Mouse (Mus musculus) hindbrain, embryonic 11.5 days (tissue): Measurements from ENCODE around the gene Tctex1d1. TPM values are rescaled to one million over a fixed set of nuclear protein-coding genes. Genes with fewer than 3 reads are reported as not detected.

Source experiments
- ATAC-seq: fragments of 200-750 bp; cut with Nextera tagmentation; 2 replicates; pipeline ENCODE4 v1.8.0; 2017; ENCODE audit warnings: mild to moderate bottlenecking, moderate TSS enrichment, moderate library complexity; ENCODE audit not compliant: low FRiP score
- DNase-seq: peaks from one replicate; pipeline ENCODE4 v3.0.0-alpha.2; 2015; ENCODE audit warnings: low spot score
- H3K27ac ChIP-seq: fragments of 300-500 bp; sonication (generic); 2 replicates; pipeline ENCODE4 v1.5.1; 2014; ENCODE audit warnings: mild to moderate bottlenecking, low read depth, low read length
- H3K27me3 ChIP-seq: fragments of 300-500 bp; sonication (generic); 2 replicates; pipeline ENCODE4 v1.6.1; 2014; ENCODE audit warnings: mild to moderate bottlenecking, low read length, moderate library complexity, mixed read lengths; ENCODE audit not compliant: control insufficient read depth, insufficient read depth
- H3K36me3 ChIP-seq: fragments of 300-500 bp; sonication (generic); 2 replicates; pipeline ENCODE4 v1.6.1; 2014; ENCODE audit warnings: mild to moderate bottlenecking, low read length, moderate library complexity, mixed read lengths; ENCODE audit not compliant: control insufficient read depth, insufficient read depth
- H3K4me1 ChIP-seq: fragments of 300-500 bp; sonication (generic); replicated peaks from 2 replicates; pipeline ENCODE4 v1.6.1; 2014; ENCODE audit warnings: low read length, mixed read lengths; ENCODE audit not compliant: control insufficient read depth, insufficient read depth
- H3K4me2 ChIP-seq: fragments of 300-500 bp; sonication (generic); replicated peaks from 2 replicates; pipeline ENCODE4 v1.6.1; 2014; ENCODE audit warnings: mild to moderate bottlenecking, low read depth, low read length
- H3K4me3 ChIP-seq: fragments of 300-500 bp; sonication (generic); 2 replicates; pipeline ENCODE4 v1.5.1; 2014; ENCODE audit warnings: low read depth, low read length
- H3K9ac ChIP-seq: fragments of 300-500 bp; sonication (generic); 2 replicates; pipeline ENCODE4 v1.6.1; 2014; ENCODE audit warnings: low read depth, low read length
- H3K9me3 ChIP-seq: fragments of 300-500 bp; sonication (generic); 2 replicates; pipeline ENCODE4 v1.6.1; 2016; ENCODE audit warnings: low read length; ENCODE audit not compliant: control insufficient read depth
- WGBS: fragments of 180-500 bp; shearing (Covaris S2); extraction: QIAGEN DNeasy Blood & Tissue Kit; methylation state at CpG from one replicate; pipeline ENCODE4 v1.1.7; 2014; 5-methylcytosine and 5-hydroxymethylcytosine counted together
- polyA plus RNA-seq: library from polyadenylated mRNA; unstranded; fragments of >200 nt; fragmentation: Nextera tagmentation; extraction: Ambion mirVana; gene quantifications from 2 replicates; pipeline ENCODE4 v1.2.1, GENCODE M21; 2014

Tctex1d1 gene
- polyA plus RNA-seq, 1 experiment from 2014 or later: 2.6 TPM

DNA sequence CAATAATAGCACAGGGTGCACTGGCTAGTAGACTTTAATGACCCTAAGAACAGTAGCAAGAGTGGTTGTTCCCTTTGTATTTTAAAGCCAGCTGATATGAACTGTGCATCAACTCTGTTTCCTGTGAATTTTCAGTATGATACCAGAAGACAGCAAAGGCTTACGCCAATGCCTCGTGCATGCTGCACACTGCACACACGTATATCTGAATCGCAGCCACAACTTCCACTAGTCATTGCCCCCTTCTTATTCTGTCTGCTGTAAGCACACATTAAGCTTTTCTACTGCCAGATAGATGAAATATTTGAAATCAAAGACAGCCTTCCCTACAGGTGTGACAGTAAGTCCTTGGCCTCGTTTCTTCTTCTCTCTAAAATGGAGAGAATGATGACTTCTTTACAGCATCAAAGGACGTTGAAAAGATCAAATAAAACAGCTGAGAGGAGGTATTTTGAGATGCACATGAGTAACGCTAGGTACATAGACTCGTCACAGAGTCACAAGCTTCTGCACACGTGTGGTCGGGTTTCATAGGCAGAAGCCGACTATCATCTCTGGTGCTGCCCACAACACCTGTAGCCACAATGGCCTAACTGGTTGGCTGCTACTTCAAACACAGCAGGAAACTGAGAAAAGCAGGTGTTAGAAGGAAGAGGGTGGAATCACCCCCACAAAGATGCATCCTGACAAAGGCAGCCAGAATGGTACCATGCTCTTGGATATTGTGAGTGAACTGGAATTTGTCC lies 12.4 kb downstream of the Tctex1d1 start:
- no peak overlapping the region for H3K4me3 ChIP-seq
- 83% methylated on average over 11 of the region's 11 CpGs for WGBS
- H3K9me3 ChIP-seq: no peaks in the 10 kb centered on the region
- H3K27me3 ChIP-seq: no peaks in the 10 kb centered on the region
- no peak for ATAC-seq
- H3K9ac ChIP-seq: no peak overlapping the region
- no peaks in the 10 kb centered on the region for H3K36me3 ChIP-seq
- H3K27ac ChIP-seq: no peak overlapping the region
- DNase-seq: no peak
- no peaks in the 10 kb centered on the region for H3K4me1 ChIP-seq
- H3K4me2 ChIP-seq: no peak overlapping the region

GRCm38 (mm10) chr4:102991685-102992084 lies 13.3 kb downstream of the Tctex1d1 start:
- Histone ChIP-seq H3K9me3 (no peaks in the 10 kb centered on the region), H3K4me1 (no peaks in the 10 kb centered on the region), H3K4me2 (no peak overlapping the region), H3K4me3 (no peak overlapping the region), H3K9ac (no peak overlapping the region), H3K27ac (no peak overlapping the region), H3K27me3 (no peaks in the 10 kb centered on the region), H3K36me3 (no peaks in the 10 kb centered on the region)
- DNase-seq: no peak
- ATAC-seq: no peak
- WGBS: 71% methylated on average over 3 of the region's 3 CpGs

DNA sequence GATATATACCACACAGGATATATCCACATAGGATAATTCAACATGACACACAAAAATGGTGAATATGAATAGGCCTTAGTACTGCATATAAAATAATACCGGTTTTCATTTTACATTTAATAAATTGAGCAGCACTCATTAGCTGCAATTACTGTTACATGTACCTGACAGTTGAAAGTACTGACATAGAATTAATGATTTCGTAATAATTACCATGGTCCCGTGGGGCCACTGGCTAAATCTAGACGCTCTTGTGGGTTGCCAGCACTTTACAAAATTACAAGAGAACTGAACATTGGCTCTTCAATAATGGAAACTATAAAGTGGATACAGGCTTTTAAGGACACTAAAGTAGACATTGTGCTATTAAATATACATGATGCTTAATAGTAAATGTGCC lies 26.3 kb downstream of the Tctex1d1 start:
- H3K9ac ChIP-seq: no peak overlapping the region
- DNase-seq (no peak), ATAC-seq (no peak)
- WGBS: 83% methylated on average over 4 of the region's 4 CpGs
- H3K27ac ChIP-seq: no peak overlapping the region
- no peak overlapping the region for H3K4me3 ChIP-seq
- no peaks in the 10 kb centered on the region for H3K27me3 ChIP-seq
- H3K36me3 ChIP-seq: no peaks in the 10 kb centered on the region
- no peaks in the 10 kb centered on the region for H3K4me1 ChIP-seq
- no peaks in the 10 kb centered on the region for H3K9me3 ChIP-seq
- H3K4me2 ChIP-seq: no peak overlapping the region

DNA sequence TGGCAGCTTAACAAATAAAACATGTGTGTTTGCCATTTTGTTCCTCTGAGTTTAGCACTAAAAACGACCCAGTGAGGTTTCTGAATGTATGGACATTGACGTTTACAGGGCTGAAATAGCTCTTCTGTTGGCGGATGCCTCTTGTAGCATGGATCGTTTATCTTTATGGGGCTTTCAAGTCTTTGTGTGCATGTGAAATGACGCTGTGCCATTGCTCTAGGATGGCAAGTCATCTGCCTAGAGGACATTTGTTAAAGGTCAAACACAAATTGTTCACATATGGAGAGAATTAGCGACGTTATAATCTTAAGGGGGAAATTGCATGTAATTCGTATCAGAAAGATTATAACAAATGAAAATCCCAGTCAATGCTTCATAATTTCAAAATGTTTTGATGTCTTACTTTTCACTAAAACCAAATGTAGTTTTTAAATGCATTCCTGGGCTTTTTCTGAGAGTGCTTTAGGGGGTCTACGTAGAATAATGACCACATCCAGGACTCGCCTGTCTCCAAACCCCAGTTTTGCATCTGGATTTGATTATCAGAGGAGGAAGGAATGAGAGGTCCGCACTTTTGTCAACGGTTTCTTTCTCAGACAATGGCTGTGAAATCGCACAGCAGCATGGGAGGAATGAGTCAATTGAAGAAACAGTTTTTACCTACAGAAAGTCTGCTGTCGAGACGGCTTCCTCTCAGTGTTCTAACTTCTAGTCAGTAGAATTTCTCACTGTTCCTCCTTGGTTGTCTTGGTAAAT lies 27.0 kb downstream of the Tctex1d1 start:
- no peaks in the 10 kb centered on the region for H3K36me3 ChIP-seq
- 0 out of 2 replicates have a peak overlapping the region, but pooled peaks have one; percentile 36 for H3K27ac ChIP-seq
- no peaks in the 10 kb centered on the region for H3K4me1 ChIP-seq
- H3K9me3 ChIP-seq: no peaks in the 10 kb centered on the region
- H3K4me2 ChIP-seq: no peak overlapping the region
- 53% methylated on average over 15 of the region's 15 CpGs for whole genome bisulfite sequencing
- no peak overlapping the region for H3K4me3 ChIP-seq
- ATAC-seq (no peak), DNase-seq (peak; percentile 33)
- H3K9ac ChIP-seq: no peak overlapping the region
- H3K27me3 ChIP-seq: no peaks in the 10 kb centered on the region

GRCm38 (mm10) chr4:103006266-103006665 lies 27.9 kb downstream of the Tctex1d1 start:
- Histone ChIP-seq H3K36me3 (no peaks in the 10 kb centered on the region), H3K27ac (no peak overlapping the region), H3K9me3 (no peaks in the 10 kb centered on the region), H3K4me3 (no peak overlapping the region), H3K27me3 (no peaks in the 10 kb centered on the region), H3K4me1 (no peaks in the 10 kb centered on the region), H3K9ac (no peak overlapping the region), H3K4me2 (no peak overlapping the region)
- ATAC-seq (no peak), DNase-seq (no peak)
- 66% methylated on average over 5 of the region's 5 CpGs for WGBS

GRCm38 (mm10) chr4:103006943-103007418 lies 28.6 kb downstream of the Tctex1d1 start:
- ATAC-seq: 0 out of 2 replicates have a peak, but pooled peaks have one; percentile 45

GRCm38 (mm10) chr4:103010734-103011133 lies 32.3 kb downstream of the Tctex1d1 start:
- no peaks in the 10 kb centered on the region for H3K4me1 ChIP-seq
- no peak overlapping the region for H3K27ac ChIP-seq
- WGBS: 90% methylated on average over 4 of the region's 4 CpGs
- ATAC-seq (no peak), DNase-seq (no peak)
- no peak overlapping the region for H3K4me3 ChIP-seq
- H3K36me3 ChIP-seq: no peaks in the 10 kb centered on the region
- H3K27me3 ChIP-seq: no peaks in the 10 kb centered on the region
- no peak overlapping the region for H3K9ac ChIP-seq
- no peak overlapping the region for H3K4me2 ChIP-seq
- no peaks in the 10 kb centered on the region for H3K9me3 ChIP-seq

More at GRCm38 (mm10) chr4:103006943-103007418, 28.6 kb downstream of the Tctex1d1 start:
- Histone ChIP-seq H3K4me2 (no peak overlapping the region), H3K9ac (no peak overlapping the region), H3K4me3 (no peak overlapping the region), H3K27me3 (no peaks in the 10 kb centered on the region), H3K4me1 (no peaks in the 10 kb centered on the region), H3K36me3 (no peaks in the 10 kb centered on the region), H3K27ac (no peak overlapping the region; the same call in 1 of the 2 replicates), H3K9me3 (no peaks in the 10 kb centered on the region)
- peak; percentile 44 for DNase-seq
- WGBS: 39% methylated on average over 4 of the region's 4 CpGs

- no peak overlapping the region for H3K4me3 ChIP-seq
- ATAC-seq (no peak), DNase-seq (no peak)
- H3K4me2 ChIP-seq: no peak overlapping the region
- H3K27me3 ChIP-seq: no peaks in the 10 kb centered on the region
- H3K27ac ChIP-seq: no peak overlapping the region
- H3K36me3 ChIP-seq: no peaks in the 10 kb centered on the region
- H3K4me1 ChIP-seq: no peaks in the 10 kb centered on the region
- 42% methylated on average over 7 of the region's 7 CpGs for WGBS
- H3K9me3 ChIP-seq: no peaks in the 10 kb centered on the region
- no peak overlapping the region for H3K9ac ChIP-seq
These were observed 33.4 kb downstream of the Tctex1d1 start for GRCm38 (mm10) chr4:103011823-103012222.
